Mouse (Mus musculus) left cerebral cortex, postnatal 10 days (tissue): Measurements from ENCODE around the gene Trp73. TPM values are rescaled to one million over a fixed set of nuclear protein-coding genes. Genes with fewer than 3 reads are reported as not detected.

ENCODE experiments used
- DNase-seq, 2 experiments: peaks; one replicate each; pipeline ENCODE4 v3.0.0; 2021 to 2022; ENCODE audit warnings: low spot score in 2 of 2, mixed read lengths in 1 of 2; ENCODE audit errors: extremely low spot score in 1 of 2
- intact Hi-C: fragments of 180-260 bp; cut with DNase I; formaldehyde crosslinking; loops from one replicate; pipeline ENCODE4 v1.15.1; 2025
- total RNA-seq, 2 experiments: library from RNA; stranded (reverse); gene quantifications; 2 replicates each; pipeline ENCODE4 v1.2.3; 2021

Trp73 gene
- 1 to 10 TPM; 1.0 to 1.6 TPM for total RNA-seq

DNA sequence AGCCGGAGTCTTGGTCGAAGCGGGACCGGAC, at the start of gene Trp73:
Trp73 (minus strand) TSS at position 27 of the 31 bp plus-strand sequence.
- intact Hi-C loops = loop anchor here (5.0 kb wide), 1 partner anchor 73 kb away; no protein-coding TSS in a partner anchor
- DNase-seq = no peak

DNA sequence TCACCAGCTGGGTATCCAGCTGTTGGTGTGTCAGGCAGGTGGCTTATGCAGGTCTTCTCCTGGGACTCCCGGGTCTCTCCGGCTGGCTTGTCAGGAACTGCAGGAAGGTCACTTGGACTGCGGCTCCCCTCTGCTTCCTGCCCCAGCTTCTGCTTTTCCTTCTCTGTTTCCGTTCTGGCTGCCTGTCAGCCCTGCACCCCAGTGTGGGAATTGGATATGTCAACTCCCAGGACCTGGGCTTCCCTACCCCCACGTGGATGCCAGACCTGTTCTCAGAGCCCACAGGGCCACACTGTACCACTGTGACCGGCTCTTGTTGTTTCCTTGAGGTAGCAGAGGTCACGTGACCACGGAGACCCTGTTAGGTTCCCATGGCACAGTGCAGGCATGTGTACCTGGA, 48.9 kb upstream of the Trp73 start:
- intact Hi-C loops = no loop called here
- no peak for DNase-seq

DNA sequence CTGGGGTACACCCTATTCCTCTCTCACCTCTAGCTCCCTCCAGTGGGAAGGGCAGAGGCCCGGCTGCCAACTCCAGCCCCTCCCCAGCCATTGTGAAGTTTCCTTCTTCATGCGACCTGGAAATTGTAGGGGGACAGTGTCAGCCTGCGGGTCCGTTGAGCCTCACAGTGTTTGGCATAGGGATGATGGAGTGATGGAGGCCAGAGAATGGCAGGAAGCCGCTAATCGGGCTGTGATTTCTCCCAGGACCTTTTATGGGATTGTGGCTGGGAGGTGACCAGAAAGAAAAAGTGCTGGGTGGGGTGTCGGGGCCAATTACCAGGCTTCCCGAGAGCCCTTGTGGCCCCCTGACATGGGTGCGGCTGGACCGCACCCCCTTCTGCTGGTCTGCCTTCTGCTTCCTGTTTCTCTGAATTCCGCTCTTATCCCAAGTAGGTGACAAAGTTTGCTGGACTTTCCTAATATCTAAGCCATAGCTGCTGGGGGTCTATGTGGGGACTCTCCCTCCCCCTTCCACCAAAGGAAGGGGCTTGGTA, 46.1 kb upstream of the Trp73 start:
- DNase-seq = no peak
- intact Hi-C loops = no loop called here

DNA sequence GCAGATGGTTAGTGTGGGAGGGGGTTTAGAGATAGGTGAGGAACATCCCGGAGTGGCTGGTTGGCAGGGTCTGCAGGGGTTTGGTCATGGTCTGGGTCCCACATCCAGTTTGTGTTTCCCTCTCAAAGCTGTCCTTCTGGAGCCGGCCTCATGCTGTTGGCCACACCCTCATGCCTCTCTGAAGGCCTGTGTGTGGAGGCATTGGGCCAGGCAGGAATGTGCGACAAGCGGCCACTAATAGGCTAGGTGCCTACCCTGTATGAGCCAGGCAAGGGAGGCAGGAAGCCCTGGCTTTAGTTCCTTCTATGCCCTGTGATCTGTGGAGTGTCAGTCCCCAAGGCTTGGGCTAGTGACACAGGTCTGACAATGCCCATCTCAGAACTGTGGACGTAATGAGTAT, 45.0 kb upstream of the Trp73 start:
- DNase-seq = no peak
- intact Hi-C loops = no loop called here

DNA sequence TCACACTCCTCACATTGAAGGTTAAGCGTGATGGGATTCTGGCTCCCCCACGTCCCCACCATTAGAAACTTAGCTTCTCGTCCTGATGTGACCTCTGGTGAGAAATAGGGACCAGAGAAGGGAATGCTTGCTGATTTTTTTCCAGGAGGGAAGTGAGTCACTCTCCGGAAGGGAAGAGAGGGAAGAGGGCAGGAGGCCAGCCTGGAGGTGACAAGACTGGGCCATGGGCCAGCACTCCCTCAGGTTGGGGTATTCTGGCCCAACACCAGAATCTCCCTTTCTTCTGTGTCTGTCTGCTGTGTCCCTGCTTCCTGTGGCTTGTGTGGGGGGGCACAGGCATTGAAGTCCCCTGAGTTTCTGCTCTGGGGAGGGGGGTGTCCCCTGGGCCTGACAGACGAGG, 43.6 kb upstream of the Trp73 start:
- DNase-seq = no peak
- intact Hi-C loops = no loop called here

DNA sequence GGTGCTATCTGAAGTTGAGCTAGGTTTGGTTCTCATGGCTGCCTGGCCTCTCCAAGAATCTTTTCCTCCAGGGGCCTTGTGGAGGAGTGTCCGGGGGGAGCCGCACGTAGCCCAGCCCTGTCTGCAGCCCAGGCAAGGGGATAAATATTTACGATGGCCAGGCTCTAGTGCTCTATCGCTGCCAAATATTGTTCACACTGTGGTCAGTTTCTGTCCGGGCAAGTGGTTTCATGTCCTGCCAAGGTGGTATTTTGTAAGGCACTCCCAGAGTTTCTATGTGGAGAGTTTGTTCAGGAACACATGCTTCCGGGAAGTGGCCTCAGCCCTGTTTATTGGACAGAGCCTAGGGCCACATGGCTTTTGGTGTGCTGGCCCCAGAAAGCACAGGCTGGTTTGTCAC, 41.0 kb upstream of the Trp73 start:
- intact Hi-C loops = no loop called here
- peak in 1 of 2 experiments; percentile 73 for DNase-seq

DNA sequence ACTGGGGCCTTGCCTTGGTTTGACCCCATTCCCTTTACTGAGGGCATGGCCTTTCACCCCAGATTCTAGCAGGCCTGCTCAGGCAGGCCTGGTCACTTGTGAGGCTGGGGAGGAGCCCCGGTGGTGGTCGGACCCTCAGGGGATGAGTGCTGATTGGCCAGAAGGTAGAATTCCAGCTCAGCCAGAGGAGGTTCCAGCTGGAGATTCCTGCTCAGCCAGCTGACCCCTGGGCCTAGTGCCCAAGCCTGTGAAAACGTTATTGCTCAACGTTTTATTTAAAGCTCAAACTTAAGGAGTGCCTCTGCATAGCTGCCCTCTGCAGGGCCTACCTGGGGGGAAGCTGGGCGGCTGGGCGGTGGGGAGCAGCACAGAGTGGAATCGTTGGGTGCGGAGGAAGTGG, 37.2 kb upstream of the Trp73 start:
- DNase-seq = no peak
- intact Hi-C loops = loop anchor here (10.0 kb wide), 1 partner anchor 648 kb away; no protein-coding TSS in a partner anchor

DNA sequence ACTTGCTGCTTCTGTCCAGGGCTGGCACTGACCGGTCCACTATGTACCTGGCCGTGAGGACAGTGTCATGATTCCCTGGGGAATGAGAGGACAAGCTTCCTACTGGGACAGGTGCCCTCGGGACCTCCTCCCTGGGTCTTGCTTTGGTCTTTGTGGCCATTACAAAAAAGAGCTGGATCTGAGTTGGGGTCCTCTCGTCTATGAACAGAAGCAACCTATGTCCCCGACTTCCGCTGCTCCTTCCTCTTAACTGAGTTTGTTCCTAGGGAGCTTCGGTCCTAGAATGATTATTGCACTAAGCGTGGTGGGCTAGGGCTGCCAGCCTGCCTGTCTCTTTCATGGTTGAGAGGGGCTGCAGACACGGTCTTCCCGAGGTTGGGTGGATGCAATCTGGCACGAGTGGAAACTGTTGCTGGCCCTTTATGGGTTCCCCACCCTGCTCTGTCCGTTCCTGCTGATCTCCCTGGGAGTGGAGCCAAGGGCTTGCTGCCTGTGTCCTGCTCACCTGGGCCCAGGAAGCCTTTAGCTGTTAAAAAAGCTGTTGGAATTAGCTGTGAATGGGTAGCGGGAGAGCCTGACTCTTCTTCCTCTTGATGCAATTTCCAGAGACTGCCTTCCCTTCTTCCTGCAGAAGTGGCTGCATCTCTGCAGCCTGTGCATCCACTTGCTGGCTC, 32.1 kb upstream of the Trp73 start:
- DNase-seq = no peak
- intact Hi-C loops = loop anchor here (10.0 kb wide), 1 partner anchor 653 kb away; no protein-coding TSS in a partner anchor

DNA sequence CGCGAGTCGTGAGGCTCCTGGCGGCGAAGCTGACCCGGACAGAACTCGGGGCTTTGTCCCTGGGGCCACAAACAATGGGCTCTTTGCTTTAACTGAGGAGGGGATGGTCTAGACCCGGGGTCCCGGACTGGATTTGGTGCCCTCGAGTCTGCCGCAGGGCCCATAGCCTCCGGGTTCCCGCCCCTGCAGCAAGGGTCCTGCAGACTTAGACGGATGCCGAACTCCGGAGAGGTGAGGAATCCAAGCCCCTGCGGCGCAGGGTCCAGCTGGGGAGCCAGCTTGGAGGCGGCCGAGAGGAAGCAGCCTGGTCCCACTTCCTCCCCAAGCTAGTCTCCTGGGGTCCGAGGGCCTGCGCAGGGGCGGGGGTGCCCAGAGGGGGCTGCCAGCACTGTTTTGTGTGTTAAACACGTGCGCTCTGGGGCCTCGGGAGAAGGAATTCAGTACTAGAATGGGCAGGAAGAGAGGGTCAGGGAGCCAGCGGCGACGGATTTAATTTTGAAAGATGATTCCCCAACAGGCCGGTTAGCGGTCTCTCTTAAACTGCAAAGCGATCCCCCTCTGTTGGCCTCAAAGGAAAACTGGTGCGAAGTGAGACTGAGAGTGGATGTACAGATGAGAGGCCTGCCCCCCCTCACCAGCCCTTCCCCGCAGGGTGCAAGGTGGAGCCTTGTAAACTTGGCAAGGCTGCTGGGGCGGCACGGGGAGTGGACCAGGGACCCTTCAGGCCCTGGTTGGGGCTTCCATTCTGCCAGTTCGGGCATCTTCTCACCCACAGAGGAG, 31.3 kb upstream of the Trp73 start:
- DNase-seq = peak in 1 of 2 experiments; percentile 66
- intact Hi-C loops = loop anchor here (10.0 kb wide), 1 partner anchor 653 kb away; no protein-coding TSS in a partner anchor

DNA sequence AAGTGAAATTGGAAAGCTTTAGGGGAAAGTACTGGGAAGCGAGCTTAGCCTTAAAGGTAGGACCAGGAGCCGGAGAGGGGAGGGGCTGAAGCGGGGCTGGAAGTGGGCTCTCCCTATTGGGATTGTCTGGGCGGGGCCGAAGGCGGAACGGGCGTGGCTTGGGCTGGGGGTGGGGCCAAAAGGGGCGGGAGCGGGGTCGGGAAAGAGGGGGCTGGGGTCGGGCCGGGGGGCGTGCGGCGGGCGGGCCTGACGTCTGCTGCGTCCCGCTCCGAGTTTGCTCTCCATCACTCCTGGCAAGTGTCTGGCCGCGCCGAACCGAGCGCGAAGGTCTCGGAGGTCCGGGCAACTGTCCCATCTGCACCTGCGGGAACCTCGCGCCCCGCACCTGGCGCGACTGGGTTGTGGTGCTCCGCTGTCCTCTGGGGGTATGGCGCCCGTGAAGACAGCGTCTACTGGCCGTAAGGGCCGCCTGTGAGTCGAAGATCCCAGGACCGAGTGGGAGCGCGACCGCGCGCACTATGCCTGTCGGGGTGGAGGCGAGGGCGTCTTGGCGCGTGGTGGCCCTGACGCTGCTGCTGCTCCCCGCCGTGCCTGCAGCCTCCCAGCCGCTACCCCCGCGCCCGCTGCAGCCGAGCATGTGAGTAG, 30.6 kb upstream of the Trp73 start, which contains the start of gene Megf6:
Megf6 (plus strand) TSS at position 225 of the 645 bp plus-strand sequence.
- intact Hi-C loops = loop anchor here (10.0 kb wide), 1 partner anchor 654 kb away; no protein-coding TSS in a partner anchor

DNA sequence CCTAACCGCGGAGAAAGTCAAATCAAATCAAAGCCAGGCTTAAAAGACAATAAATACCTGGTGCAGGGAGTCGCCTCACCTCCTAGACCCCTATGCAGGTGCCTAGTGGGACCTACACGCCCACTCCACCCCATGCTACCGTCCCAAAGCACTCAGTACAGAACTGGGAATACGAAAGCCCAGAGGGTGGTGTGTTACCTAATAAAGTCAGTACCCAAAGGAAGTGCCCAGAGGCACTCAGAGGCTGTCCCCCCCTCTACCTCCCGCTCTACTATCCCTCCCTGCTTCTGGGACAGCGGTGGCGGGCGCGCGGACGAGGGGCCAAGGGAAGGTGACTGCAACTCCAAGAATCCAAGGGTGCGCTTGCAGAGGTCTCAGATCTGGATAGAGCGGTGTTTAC, 30.0 kb upstream of the Trp73 start:
- no peak for DNase-seq
- intact Hi-C loops = loop anchor here (10.0 kb wide), 1 partner anchor 655 kb away; no protein-coding TSS in a partner anchor

More for the DNA sequence above, 30.6 kb upstream of the Trp73 start, which contains the start of gene Megf6:
- peak in 1 of 2 experiments; percentile 80 for DNase-seq

DNA sequence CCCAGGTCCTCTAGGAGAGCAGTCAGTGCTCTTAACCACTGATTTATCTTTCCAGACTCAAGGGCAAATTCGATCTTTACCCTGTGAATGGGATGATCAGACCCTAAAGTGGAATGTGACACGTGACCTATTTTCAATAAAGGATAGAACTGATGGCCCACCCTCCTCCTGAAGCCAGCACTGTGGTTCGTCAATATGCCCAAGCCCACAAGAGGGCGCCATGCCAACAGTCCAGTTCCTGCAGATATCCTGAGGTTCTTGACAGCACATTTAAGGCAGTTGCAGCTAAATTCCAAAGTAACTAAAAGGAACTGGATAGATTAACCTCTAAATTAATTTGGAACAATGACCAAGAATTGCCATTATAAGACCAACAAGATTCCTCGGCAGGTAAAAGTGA, 27.0 kb upstream of the Trp73 start:
- intact Hi-C loops = loop anchor here (1.0 to 5.0 kb wide), 3 partner anchors 40 to 135 kb away; partner anchors contain the start of gene Arhgef16
- peak in 1 of 2 experiments; percentile 79 for DNase-seq

DNA sequence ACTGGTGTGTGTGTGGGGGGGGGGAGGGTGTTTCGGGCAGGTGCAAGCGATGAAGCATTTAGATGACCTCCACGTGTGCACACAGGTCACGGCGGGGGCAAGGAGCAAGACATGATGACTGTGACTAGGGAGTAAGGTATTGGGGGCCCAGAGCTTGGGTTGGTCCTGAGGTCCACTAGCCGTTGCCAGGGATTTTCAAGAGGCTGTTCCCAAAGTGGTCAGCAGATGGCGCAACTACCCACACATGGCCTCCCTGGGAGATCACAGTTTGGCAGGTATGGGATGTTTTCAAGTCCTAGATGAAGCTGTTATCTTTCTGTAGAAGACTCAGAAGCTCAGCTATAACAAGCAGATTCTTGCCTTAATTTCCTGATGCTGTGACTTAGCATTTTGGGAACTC, 23.3 kb upstream of the Trp73 start:
- peak; percentile 48 to 73 for DNase-seq
- intact Hi-C loops = no loop called here

DNA sequence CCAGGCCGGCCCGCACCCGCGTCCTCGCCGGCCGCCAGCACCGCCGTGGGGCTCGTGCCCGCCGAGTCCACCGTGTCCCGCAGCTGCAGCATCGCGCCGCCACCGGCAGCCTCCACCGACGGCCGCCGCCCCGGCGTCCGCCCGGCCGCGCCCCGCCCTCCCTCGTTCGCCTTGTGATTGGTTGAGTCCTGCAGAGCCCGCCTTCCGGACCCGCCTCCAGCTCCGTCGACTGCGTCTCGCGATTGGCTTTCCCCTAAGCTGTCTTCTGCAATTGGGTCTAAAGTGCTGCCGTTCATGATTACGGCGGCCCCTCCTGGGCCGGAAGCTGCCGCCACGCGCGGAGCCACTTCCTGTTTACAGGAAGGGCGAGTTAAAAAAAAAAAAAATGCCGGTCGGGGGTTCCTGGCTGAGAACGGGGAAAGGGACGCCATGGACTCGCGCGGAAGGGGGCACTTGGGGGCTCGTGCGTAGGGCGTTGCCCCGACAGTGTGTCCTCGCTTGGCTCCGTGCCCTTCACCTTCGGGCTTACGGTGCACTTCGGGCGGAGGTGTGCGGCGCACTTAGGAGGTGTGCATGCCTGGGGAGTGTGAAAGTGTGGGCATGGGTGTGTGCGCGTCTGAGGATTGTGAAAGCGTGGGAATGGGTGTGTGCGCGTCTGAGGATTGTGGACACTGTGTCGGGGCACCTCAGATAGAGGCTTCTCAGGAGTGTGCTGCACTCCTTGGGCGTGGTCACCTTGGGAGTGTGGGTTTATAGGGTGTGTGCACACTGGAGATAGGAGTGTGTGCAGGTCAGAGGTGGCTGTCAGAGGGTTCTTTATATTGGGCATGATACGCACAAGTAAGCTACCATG, 20.8 kb upstream of the Trp73 start, which contains the start of gene Tprgl:
Tprgl (minus strand) TSS at position 129 of the 853 bp plus-strand sequence.
- intact Hi-C loops = no loop called here
- DNase-seq = peak; percentile 96 to 98

DNA sequence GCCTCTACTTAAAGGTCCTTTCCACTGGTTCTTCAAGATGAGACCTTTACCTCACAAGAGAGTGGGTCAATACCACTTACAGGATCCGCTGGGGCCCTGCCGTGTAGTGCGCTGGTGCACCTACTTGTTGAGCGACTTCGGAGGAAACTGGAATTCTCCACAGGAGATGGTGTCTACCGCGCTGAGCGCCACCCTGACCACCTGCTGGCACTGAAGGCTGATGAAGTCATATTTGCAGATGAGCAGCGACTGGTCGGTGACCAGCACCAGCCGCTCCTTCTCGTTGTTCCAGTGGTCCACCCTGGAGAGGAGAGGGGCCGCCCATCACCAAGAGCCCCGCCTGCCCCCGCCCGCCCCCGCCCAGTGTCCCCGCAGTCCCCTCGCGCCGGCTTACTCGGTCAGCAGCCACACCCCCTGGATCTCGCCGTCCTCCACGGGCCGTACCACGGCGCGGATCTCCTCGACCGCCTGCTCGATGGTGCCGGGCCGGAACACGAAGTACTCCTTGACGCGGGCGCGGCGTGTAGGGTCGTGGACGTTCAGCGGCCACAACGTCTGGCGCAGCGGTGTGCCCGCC, 20.0 kb upstream of the Trp73 start:
- peak in 1 of 2 experiments; percentile 52 for DNase-seq
- intact Hi-C loops = loop anchor here (5.0 kb wide), 1 partner anchor 93 kb away; no protein-coding TSS in a partner anchor

DNA sequence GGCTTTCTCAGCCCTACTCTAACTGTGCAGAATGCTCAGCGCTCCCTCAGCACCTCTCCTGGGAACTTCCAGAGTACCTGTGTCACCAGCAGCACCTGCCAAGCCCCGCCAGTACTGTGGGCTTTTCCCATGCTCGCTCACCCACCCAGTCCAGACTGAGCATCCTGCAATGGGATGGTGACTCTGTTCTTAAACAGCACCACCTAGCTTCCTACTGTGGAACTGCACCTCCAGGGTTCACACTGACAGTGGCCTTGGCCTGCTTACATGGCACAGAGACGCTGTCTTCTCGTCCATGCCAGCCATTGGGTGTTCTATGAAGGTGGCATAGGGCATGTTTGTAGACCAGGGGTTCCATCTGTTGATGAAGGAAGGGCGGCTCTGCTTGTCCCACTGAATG, 19.0 kb upstream of the Trp73 start:
- intact Hi-C loops = loop anchor here (5.0 kb wide), 1 partner anchor 92 kb away; no protein-coding TSS in a partner anchor
- DNase-seq = peak; percentile 76 to 86

DNA sequence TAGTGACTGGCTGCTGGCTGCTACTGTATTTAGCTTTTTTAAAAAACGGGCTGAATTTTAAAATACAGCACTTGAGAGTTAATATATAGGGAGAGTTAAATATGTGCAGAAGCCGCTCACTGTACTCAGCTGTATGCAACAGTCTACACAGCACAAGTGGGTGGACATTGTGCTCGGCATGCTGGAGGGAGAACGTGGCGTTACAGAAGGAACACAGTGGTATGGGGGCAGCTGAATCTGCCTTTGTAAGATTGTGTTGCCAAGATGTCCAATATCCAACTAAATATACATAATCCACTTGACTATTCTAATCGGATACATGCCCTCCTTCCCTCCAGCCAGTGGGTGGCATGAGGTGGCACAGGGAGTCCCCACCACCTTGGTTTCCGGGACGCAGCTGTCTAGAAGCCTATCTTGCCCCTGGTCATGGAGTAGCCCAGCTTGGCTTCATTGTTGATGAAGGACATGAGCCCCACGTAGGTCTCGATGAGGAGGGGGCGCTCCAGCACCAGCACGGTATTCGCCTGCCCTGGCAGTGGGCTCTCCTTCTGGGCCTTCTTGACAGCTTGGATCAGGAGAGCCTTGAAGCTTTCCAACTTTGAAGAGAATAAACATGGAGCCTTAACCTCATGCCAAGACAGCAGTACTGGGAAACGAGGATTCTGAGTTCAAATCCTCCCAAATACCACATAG, 18.1 kb upstream of the Trp73 start:
- intact Hi-C loops = loop anchor here (5.0 kb wide), 1 partner anchor 91 kb away; no protein-coding TSS in a partner anchor
- no peak for DNase-seq
